Comparison of ENCODE assay signal across 1 mouse cellular context in genomic region chr14:76476770-76477169, GRCm38 (mm10).
TF ChIP-seq lines count a peak whose summit lies in the region.

No protein-coding gene starts in this region.

TF ChIP-seq in MEL, 35 proteins besides CTCF, POLR2A, EP300 and RAD21 (continued from another document):
- no peak for TF ChIP-seq USF2 (IDR thresholded peaks at IDR 0.05; ENCODE audit: borderline replicate concordance in 1 of 2, insufficient read depth in 1 of 2, low read depth in 1 of 2, low read length in 2 of 2)
